Comparison of ENCODE assay signal across 8 mouse cellular contexts in the genomic region with DNA sequence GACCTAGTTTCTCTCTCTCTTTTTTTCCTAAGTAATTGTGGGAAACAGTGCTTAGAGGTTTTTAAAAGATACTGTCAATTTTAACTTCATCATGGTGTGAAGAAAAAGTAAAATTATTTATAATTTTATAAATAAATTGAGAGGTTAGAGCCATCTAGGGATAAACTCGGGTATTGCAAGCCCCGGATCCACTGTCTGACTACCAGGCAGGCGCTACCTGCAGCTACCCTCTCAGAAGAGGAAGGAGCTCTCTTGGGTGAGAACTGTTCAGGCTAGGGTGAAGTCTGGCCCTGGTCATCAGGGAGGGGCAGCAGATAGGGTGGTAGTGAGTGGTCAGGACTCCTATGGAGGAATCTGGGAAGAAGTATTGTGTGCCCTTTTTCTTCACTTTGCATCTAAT.
A peak's percentile ranks its signal among the peaks of the same experiment; 100 is the strongest.
DNase-seq lines count a peak whose midpoint lies in the region.

No protein-coding gene starts in this region.

- peak; percentile 46 to 48 for DNase-seq in cerebellum, adult 18-20 months
- no peak for DNase-seq in cerebellum, adult 11-12 months
- DNase-seq in layer of hippocampus, adult 11-12 months (ENCODE audit: low spot score): peak; percentile 61
- no peak for DNase-seq in layer of hippocampus, adult 9-11 months
- DNase-seq in B cell, adult 2 months: peak; percentile 67 to 72
- peak; percentile 60 to 68 for DNase-seq in cerebellum, postnatal 14 days
- peak; percentile 54 for DNase-seq in lung, postnatal 10 days
- no peak for DNase-seq in neural tube, embryonic 10.5 days (ENCODE audit: extremely low spot score, low spot score)

Comparison
In these comparisons a context has a peak if more than half of its experiments do, and no peak if none do; other contexts are left out.
1. DNase-seq: peak in cerebellum, adult 18-20 months (2 of 2), layer of hippocampus, adult 11-12 months (single experiment), B cell, adult 2 months (2 of 2), cerebellum, postnatal 14 days (2 of 2) and lung, postnatal 10 days (single experiment); none in cerebellum, adult 11-12 months (single experiment), layer of hippocampus, adult 9-11 months (single experiment) and neural tube, embryonic 10.5 days (single experiment).